8 mouse cellular contexts compared by ENCODE assay signal in genomic region chr9:107677091-107677784, GRCm38 (mm10). TPM values are rescaled to one million over a fixed set of nuclear protein-coding genes. Genes with fewer than 3 reads are reported as not detected.
DNase-seq lines count a peak whose midpoint lies in the region; ATAC-seq and TF ChIP-seq lines count a peak whose summit lies in the region.

No protein-coding gene starts in this region.

- no peak overlapping the region for H3K4me3 ChIP-seq in stomach, postnatal 0 days (ENCODE audit: low read depth, low read length)

- H3K27me3 ChIP-seq in stomach, postnatal 0 days (ENCODE audit: control insufficient read depth, insufficient read depth, low read length), result peaks cover 7% of the 10 kb centered on the region; the same call in 1 of the 2 replicates

- H3K4me2 ChIP-seq in stomach, postnatal 0 days (replicated peaks; ENCODE audit: low read depth), result no peak overlapping the region

- no peak overlapping the region for H3K9ac ChIP-seq in stomach, postnatal 0 days (ENCODE audit: low read length)

- no peaks in the 10 kb centered on the region for H3K9me3 ChIP-seq in stomach, postnatal 0 days (ENCODE audit: control insufficient read depth, low read length)

- H3K27ac ChIP-seq in stomach, postnatal 0 days (replicated peaks), result no peak overlapping the region

- ATAC-seq in frontal cortex, adult (ENCODE audit: low TSS enrichment), result 0 out of 2 replicates have a peak, but pooled peaks have one; percentile 59
- ATAC-seq in CD4-positive, CD25-positive, alpha-beta regulatory T cell, adult 4 months, result peak; percentile 47
- ATAC-seq in stomach, postnatal 0 days (ENCODE audit: low FRiP score, low TSS enrichment), result no peak

- TF ChIP-seq EP300 in stomach, postnatal 0 days (optimal IDR thresholded peaks at IDR 0.05), result no peak

- WGBS in stomach, postnatal 0 days, result 16% methylated on average over 17 of the region's 17 CpGs

- no peak for DNase-seq in frontal cortex, postnatal 36 days (ENCODE audit: low spot score in 2 of 2)
- DNase-seq in cerebellum, adult 9-10 months, result peak; percentile 71
- peak; percentile 56 for DNase-seq in heart, postnatal 4 days
- peak; percentile 49 for DNase-seq in lung, postnatal 25 days (ENCODE audit: low spot score)
- peak; percentile 65 for DNase-seq in stomach, postnatal 0 days (ENCODE audit: low spot score)
- no peak for DNase-seq in left cerebral cortex, adult 11 months (ENCODE audit: low spot score)

- TF ChIP-seq CTCF in stomach, postnatal 0 days (IDR thresholded peaks at IDR 0.05; ENCODE audit: low read depth), result peak; percentile 79

- no peaks in the 10 kb centered on the region for H3K4me1 ChIP-seq in stomach, postnatal 0 days (replicated peaks; ENCODE audit: control insufficient read depth, insufficient read depth)

- H3K36me3 ChIP-seq in stomach, postnatal 0 days (ENCODE audit: control insufficient read depth, insufficient read depth, low read length), result 0 out of 2 replicates have a peak, but pooled peaks cover under 1% of the 10 kb centered on the region

RNA-seq across cellular contexts. Expression of gene Gnat1, which starts 2.3 kb away (rescaled TPM):
- polyA plus RNA-seq in CD4-positive, CD25-positive, alpha-beta regulatory T cell, adult 4 months (2017; shearing (Covaris generic)), result 1 to 10 TPM in 1 of 2 experiments, not detected in 1; 1.6 TPM
- not detected for total RNA-seq in heart, postnatal 4 days (2021)
- polyA plus RNA-seq in stomach, postnatal 0 days (2015; fragmentation: Nextera tagmentation; extraction: Ambion mirVana), result 2.1 and 2.9 TPM in 2 replicates

RNA-seq across cellular contexts. Expression of gene Slc38a3, which starts 7.9 kb away (rescaled TPM):
- not detected for polyA plus RNA-seq in CD4-positive, CD25-positive, alpha-beta regulatory T cell, adult 4 months (2017; shearing (Covaris generic))
- total RNA-seq in heart, postnatal 4 days (2021), result 1 to 10 TPM; 8.0 to 8.1 TPM
- 0.95 and 1.1 TPM in 2 replicates for polyA plus RNA-seq in stomach, postnatal 0 days (2015; fragmentation: Nextera tagmentation; extraction: Ambion mirVana)

RNA-seq across cellular contexts. Expression of gene Sema3f, which starts 33.0 kb away (rescaled TPM):
- not detected for polyA plus RNA-seq in CD4-positive, CD25-positive, alpha-beta regulatory T cell, adult 4 months (2017; shearing (Covaris generic))
- total RNA-seq in heart, postnatal 4 days (2021), result 10 to 100 TPM; 18.7 to 20.9 TPM
- polyA plus RNA-seq in stomach, postnatal 0 days (2015; fragmentation: Nextera tagmentation; extraction: Ambion mirVana), result 11.7 and 15.1 TPM in 2 replicates

RNA-seq across cellular contexts. Expression of gene Gnai2, which starts 42.1 kb away (rescaled TPM):
- polyA plus RNA-seq in CD4-positive, CD25-positive, alpha-beta regulatory T cell, adult 4 months (2017; shearing (Covaris generic)), result 100 to 1,000 TPM; 120 to 139 TPM
- 100 to 1,000 TPM; 462 to 469 TPM for total RNA-seq in heart, postnatal 4 days (2021)
- polyA plus RNA-seq in stomach, postnatal 0 days (2015; fragmentation: Nextera tagmentation; extraction: Ambion mirVana), result 189 and 195 TPM in 2 replicates

Comparison
In these comparisons a context has a peak if more than half of its experiments do, and no peak if none do; other contexts are left out.
1. DNase-seq: peak in cerebellum, adult 9-10 months (single experiment), heart, postnatal 4 days (single experiment), lung, postnatal 25 days (single experiment) and stomach, postnatal 0 days (single experiment); none in frontal cortex, postnatal 36 days (0 of 2) and left cerebral cortex, adult 11 months (single experiment).
2. RNA of gene Sema3f, which starts 33.0 kb away (polyA plus RNA-seq): 11.7 to 15.1 TPM in stomach, postnatal 0 days; not detected in CD4-positive, CD25-positive, alpha-beta regulatory T cell, adult 4 months; every median in the first group is over 10 times any median in the second.